Mouse (Mus musculus): ENCODE measurements at regions not wholly inside any gene's neighbourhood (a gene's known extent, or its start where the extent isn't known, plus 50 kb on each side); places are given as distances from the start of the nearest gene placed in this dataset.

DNA sequence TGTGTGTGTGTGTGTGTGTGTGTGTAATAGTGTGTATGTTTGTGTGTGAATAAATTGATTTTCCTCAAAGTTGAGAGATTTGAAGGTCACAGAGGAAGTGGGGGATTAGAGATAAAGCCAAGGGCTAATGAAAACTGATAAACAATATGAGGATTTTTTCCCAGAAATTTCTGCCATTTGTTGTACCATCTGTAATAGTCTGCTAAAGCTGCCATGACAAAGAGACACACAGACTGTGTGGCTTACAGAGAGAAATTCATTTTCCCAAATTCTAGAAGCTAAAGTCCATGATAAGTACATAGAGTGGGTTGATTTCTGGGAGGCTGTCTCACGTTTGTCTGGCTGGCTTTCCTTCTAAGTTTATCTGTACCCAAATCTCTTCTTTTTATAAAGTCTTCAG lies 259.6 kb downstream of the Ndufa4 start:
- DNase-seq (ENCODE audit: extremely low spot score in 1 of 2, low spot score in 1 of 2): peak in 1 of 2 experiments; percentile 2

DNA sequence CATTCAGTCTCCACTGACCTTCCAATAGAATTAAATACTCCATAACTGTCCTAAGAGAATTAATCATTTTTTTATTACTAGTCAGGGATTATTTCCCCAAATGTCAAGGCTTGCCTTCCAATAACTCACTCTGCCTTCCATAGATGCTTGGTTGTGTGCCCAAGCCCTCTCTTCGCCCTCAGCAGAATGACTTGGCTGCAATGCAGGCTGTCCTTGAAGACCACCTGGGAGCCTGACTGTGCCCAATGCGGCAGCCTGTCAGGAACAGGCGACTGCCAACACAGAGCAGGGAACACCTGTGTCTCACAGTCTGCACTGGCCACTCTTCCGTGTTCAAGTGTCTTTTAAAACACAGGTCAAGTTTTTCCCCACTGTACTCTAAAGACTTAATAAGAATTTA lies 294.0 kb downstream of the Ndufa4 start:
- DNase-seq (ENCODE audit: extremely low spot score in 1 of 2, low spot score in 1 of 2): no peak

DNA sequence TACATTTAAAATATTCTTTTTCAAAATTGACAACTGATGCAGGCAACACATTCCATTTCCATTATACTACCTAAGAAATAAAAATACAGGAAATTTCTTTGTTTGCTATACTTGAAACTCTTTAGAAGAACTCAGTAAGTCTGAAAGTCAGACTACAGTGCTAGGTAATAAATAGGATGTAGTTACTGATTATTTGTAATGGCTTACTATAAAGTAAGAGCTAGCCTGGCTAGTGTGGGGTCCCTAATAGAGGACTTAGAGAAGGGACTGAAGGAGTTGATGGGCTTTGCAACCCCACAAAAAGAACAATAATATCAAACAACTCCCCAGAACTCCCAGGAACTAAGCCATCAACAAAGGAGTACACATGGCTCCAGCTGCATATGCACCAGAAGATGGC lies 299.1 kb downstream of the Ndufa4 start:
- DNase-seq (ENCODE audit: extremely low spot score in 1 of 2, low spot score in 1 of 2): no peak

DNA sequence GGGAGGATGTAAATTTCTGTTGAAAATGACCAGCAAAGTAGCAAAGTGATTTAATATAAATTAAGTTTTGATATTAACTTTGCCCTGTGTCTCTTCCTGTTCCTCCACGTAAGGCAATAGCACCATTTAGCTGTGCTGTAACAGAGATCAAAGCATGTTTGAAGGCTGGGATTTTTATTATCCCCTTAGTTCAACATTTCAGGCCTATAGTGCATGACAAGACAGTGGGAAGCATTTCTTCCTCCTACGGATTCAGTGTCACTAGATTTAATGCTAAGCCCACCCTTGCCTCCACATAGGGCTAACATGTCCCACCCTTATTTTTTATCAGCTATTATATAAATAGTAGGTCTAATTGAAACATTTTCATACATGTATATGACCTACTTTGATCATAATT lies 299.6 kb downstream of the Ndufa4 start:
- DNase-seq (ENCODE audit: extremely low spot score in 1 of 2, low spot score in 1 of 2): no peak

DNA sequence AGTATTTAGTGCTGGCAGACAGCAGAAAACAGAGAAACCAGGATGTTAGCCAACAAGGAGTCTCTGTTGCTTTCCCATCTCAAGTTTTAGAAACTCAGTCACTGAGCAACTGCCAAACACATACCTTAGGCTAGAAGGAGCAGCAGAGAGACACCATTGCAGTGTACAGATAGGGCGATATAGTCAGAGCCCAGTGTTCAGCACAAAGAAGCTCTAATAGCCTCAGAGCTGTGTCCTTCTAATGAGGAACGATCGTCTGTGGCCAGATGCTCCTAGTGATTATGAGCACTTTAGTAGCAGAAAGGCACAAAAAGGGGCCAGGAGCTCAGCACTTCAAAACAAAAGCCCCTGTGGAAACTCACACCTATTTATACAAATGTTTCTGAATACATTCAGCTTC lies 301.2 kb downstream of the Ndufa4 start:
- no peak for DNase-seq (ENCODE audit: extremely low spot score in 1 of 2, low spot score in 1 of 2)

DNA sequence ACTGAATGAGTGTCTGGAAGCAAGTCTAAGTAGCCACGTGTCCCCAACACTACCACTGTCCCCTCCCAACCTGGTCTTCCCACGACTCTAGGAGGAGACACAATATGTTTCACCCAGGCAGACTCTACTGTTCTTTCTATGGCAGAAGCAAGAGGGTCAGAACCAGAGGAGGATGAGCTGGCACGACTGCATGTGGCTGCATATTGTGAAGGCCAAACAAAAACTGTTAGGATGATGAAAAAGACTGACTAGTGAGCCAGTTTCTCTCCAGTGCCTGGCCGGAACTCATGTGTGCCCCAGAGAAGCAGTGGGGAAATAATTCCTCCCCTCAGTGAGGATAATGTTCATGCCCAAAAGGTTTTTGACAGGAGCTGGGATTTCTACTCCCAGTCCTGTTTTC lies 301.8 kb downstream of the Ndufa4 start:
- DNase-seq (ENCODE audit: extremely low spot score in 1 of 2, low spot score in 1 of 2): no peak

DNA sequence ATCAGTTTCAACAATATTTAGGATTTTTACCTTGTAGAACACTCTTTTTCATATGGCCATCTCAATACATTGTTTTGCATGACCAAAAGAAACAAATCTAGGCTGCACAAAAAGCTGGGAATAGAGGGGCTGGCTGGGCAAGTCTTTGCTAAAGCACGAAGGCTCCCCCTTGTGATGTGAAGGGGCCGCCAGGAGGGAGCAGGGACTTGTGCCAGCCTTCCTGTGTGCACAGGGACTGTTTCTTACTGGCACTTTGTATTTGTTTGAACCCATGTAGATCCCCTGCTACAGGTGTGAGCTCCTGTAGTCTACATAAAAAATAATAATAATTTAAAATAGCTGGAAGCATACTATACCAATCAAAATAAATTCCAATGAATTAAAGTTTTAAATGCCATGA lies 312.4 kb downstream of the Ndufa4 start:
- DNase-seq (ENCODE audit: extremely low spot score in 1 of 2, low spot score in 1 of 2): no peak

DNA sequence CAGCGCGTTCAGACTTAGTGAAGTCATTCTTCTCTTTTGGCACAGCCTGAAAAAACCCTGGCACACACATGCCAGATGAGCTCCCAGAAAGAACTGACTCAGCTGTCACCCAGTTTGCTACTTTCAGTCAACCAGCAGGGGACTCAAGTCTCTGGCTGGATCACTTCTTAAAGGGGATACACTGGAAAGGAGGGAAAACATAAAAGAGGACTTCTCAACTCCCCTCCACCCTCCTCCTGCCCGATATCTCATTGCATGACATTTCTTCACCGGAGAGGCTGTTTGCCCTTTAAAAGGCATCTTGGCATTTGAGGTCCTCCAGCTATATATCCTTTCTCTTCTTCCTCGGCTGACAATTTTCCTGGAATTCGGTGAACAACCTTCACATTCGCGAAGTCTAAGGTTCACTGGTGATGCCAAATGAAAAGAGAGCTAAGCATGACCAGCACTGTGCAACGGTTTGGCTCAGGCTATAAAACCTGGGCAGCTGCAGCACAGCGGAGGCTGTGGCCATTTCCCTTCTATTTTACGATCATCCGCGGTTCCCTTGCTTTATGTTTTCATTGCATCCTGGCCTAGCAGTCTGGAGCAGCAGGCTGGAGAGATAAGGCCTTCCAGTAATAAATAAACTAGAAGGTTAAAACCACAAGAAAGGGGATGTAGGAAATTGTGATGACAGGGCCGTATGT lies 313.6 kb downstream of the Ndufa4 start:
- DNase-seq (ENCODE audit: extremely low spot score in 1 of 2, low spot score in 1 of 2): peak in 1 of 2 experiments; percentile 22

DNA sequence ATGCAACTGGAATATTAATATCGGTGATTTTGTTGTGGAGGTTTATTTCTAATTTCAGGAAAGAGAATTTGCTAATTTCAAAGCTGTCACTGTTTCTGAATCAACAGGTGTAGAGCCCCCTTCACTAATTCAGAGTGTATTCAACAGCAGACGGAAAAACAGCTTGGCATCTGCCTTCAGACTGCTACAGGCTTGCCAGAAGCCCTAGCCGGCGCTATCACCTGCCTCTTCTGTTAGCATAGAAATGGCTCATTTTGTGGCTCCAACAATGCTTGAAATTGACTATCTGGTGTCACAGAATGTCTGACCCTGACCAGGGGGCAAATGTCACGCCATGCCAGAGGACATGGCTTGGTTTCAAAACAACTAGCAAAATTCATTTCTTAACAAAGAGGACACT lies 331.2 kb downstream of the Ndufa4 start:
- DNase-seq (ENCODE audit: extremely low spot score in 1 of 2, low spot score in 1 of 2): no peak

DNA sequence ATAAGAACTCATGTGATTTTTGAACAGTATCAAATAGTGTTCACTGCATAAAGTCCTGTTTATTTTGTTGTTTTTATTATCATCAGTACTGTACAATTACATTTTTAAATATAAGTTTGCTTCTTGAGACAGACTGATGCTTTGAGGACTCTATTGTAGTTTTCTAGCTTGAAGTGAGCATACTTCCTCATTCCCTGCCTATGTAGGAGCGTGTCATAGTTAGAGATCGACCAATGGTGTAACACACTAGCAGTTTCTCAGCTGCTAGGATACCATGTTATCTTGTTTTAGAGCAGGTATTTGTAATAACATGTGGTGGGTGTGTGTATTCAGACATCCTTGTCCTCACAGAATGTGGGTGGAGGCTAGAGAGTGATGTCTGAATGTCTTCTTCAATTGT lies 342.1 kb downstream of the Ndufa4 start:
- no peak for DNase-seq (ENCODE audit: extremely low spot score in 1 of 2, low spot score in 1 of 2)

DNA sequence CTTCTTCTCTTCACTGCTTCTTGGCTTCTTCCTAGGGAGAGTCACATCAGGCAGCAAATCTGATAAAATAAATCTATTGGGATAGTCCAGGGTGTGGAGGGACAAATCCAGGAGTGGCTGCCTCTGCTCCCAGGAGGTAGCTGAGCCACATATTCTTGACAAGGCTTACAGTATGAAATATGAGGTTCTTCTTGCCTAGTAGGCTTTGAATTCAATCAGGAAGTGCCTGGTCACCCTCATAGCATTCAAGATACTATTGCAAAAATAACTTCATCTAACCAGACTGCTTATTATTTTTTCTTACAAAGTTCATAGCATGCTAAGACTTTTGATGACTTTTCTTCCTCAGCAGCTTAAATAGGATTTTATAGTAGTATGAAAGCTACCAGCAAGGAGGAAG lies 356.8 kb downstream of the Ndufa4 start:
- no peak for DNase-seq (ENCODE audit: extremely low spot score in 1 of 2, low spot score in 1 of 2)

DNA sequence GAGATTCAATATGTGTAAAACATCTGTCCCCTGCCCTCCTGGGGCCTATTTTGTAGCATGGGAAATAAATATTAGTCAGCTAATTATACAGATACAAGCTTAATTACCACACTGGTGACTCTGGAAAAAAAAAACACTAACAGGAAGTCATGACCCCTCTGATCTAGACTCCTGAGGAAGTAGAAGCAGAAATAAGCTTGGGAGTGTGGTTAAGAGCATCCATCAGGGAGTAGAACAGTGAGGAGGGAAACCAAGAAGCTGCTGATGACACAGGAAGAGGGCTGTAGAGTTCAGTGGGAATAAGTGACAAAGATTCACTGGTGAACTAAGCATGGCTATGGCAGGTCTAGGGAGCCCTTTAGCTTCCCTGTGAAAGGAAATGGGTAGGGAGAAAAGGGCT lies 360.0 kb downstream of the Ndufa4 start:
- no peak for DNase-seq (ENCODE audit: extremely low spot score in 1 of 2, low spot score in 1 of 2)

DNA sequence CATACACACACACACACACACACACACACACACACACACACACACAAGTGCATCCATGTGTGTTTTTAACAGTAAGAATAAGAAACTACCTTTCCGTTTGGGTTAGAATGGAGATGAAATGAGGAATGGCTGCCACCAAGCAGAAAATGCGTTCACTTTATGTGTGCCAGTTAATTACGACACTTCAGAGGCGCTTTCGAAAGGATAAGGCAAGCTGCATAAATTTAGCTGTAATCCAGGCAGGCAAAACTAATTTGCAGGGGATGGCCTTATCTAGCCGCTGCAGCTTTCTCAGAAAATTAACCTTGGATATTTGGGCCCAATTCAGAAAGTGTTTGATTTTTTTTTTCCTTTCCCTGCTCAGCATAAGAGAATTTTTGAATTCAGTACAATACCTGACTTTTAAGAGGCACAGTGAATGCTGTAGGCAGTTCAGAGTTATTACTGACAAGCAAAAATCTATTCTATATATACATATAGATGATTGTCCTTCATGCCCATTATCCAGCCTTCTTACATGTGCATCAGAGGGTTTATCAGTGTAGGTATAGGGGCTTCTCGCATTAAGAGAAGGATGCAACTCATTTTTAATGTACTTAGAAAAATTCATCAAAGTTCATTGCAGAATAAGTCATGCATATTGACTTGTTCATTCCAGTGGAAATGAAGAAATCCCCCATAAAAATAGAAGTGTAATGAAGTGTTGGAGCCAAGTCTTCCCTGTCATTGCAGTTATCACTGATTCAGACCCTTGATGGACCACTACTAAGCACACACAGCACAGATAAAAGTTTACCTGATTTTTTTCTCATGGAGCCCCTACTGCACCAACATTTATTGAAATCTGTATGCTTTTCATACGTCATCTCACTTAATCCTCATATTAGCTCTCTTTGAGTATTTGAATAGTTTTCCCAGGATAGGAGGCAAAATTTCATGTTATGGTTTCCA lies 372.1 kb downstream of the Ndufa4 start:
- DNase-seq (ENCODE audit: extremely low spot score in 1 of 2, low spot score in 1 of 2): no peak

DNA sequence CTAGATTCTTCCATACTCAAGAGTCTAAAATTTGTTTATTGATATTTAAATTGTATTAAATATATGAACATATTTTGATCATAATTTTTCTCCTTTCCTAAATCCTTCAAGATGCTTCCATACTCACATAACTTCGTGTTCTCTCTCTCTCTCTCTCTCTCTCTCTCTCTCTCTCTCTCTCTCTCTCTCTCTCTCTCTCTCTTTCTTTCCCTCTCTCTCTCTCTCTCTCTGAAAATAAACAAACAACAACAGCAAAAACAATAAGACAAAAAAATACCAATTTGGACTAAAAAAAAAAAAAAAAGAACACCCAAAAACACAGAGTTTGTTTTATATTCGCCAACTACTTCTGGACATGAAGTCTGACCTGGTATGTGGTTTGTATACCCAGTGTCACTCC lies 404.2 kb downstream of the Ndufa4 start:
- no peak for DNase-seq (ENCODE audit: extremely low spot score in 1 of 2, low spot score in 1 of 2)

DNA sequence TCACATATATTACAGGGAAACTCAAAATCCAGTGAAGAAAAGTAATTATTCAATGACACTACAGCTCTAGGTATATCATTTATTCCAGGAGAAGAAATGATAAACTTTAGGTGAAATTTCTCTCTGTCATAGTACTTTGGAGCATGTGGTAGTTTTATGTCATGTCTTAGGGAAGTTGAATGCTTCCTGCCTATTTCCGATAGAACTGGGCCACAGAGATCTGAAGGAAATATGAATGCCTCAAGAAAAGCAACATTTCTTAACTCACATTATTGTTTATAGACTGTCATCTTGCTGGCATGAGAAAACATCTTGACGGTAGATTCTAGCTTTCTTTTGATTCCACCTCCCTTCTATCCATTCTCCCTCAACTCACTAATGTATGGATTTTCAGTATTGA lies 412.9 kb downstream of the Ndufa4 start:
- DNase-seq (ENCODE audit: extremely low spot score in 1 of 2, low spot score in 1 of 2): no peak

DNA sequence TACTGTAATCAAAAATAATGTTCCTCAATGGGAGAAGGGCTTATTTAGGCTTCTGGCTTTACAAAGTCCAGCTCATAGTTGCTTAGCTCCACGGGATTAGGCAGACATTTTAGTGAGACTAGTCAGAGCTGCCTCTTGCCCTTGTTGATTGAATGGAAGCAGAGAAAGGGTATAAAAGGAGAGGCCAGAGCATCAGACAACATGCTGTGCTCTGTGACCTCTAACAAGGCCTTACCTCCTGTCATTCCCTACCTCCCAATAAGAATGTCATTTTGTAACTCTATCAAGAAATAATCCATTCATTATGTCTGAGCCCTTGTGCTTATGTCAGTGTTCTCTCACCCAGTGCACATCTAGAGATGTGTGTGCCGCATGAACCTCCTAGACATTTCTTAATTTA lies 430.3 kb downstream of the Ndufa4 start:
- DNase-seq (ENCODE audit: extremely low spot score in 1 of 2, low spot score in 1 of 2): no peak

Measured in frontal cortex, adult 2 months (tissue).